Mouse (Mus musculus) granulocyte monocyte progenitor cell, adult 5-6 weeks (primary cell): ENCODE results near the gene Bzw1. TPM values are rescaled to one million over a fixed set of nuclear protein-coding genes. Genes with fewer than 3 reads are reported as not detected.

Source experiments
- ATAC-seq: replicated peaks from 2 replicates; pipeline ENCODE4 v1.8.0; 2016; ENCODE audit warnings: mild to moderate bottlenecking, moderate TSS enrichment, inconsistent platforms; ENCODE audit not compliant: poor library complexity, severe bottlenecking
- total RNA-seq, 2 experiments: library from RNA; stranded (forward) in 1 of 2; stranded (reverse) in 1 of 2; fragments of 200-712, 200-1000 nt in 1 of 2; fragments of >200 nt in 1 of 2; fragmentation: Nextera tagmentation in 1 of 2; gene quantifications; 2 replicates each; pipeline ENCODE4 v1.2.3; 2014 to 2017

The Bzw1 gene
- total RNA-seq, 2 experiments from 2014 or later: 149 to 190 TPM

DNA sequence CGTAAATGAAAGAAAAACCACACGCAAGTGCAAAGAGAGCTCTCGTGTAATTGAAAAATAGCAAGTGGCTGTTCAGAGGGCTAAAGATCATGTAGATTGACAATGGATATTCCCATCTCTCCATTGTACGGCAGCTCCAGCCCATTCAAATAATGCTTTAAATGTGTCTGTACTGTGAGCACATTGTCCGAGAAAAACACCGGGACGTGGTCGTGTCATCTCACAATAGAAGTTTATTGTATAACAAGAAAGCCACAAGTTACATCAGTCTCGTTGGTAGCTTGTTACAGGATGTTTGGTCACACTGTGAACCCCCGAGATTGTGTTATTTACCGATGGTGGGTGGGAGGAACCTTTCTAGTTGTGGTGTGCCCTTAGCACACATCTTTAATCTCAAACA, 53.2 kb downstream of the Bzw1 start:
- ATAC-seq: peak; percentile 40

DNA sequence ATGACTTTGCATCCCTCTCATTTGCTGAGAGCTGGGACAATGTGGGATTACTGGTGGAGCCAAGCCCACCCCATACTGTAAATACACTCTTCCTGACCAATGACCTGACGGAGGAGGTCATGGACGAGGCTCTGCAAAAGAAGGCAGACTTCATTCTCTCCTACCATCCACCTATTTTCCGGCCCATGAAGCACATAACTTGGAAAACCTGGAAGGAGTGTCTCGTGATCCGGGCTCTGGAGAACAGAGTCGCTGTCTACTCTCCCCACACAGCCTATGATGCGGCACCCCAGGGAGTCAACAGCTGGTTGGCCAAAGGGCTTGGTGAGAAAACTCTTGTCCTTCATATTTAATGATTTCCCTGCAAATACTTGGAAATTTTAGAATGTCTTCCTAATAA, 55.1 kb downstream of the Bzw1 start:
- ATAC-seq: no peak

DNA sequence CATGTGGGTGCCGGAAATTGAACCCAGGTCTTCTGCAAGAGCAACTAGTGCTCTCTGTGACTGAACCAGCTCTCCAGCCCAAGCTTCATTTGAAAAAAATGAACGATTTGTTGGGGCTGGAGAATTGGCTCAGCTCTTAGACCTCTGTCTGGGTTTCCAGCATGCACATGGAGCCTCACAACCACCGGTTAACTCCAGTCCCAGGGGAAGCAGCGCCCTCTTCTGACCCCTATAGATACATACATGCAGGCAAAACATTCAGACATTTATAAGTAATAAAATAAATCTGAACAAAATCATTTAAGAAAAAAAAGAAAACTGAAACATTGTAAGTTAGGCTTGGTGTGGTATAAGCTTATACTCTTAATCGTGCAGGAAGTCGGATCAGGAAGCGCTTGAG, 55.7 kb downstream of the Bzw1 start:
- no peak for ATAC-seq

DNA sequence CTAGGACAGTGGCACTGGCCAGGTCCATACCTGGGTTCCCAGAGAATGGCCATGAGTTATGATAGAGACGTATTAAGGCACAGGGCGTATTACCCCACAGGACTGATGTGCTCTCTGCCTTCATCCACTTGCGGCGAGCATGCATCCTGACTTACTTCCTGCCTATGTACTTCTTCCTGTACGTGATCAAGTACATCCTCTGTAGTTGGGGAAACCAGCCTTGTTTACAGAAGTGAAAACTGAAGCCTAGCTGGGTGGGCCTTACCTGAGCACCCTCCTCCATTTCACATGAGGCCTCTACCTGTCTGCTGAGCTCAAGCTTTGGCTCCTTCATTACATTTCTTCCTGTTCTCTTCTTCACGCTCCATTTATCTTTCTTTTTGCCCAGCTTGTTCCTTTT, 61.6 kb downstream of the Bzw1 start:
- ATAC-seq: no peak; the same call in 1 of the 2 replicates

Other genes with a start within 250 kb of the Bzw1 start
- not detected in 2 replicates for gene Aox4, start 182.5 kb upstream of the Bzw1 start, total RNA-seq (2014; fragmentation: Nextera tagmentation)
- gene Aox4, start 182.5 kb upstream of the Bzw1 start, total RNA-seq (2017): not detected in 2 replicates
- 0.28 TPM in 1 of 2 replicates, not detected in the other for gene Aox2, start 114.6 kb upstream of the Bzw1 start, total RNA-seq (2014; fragmentation: Nextera tagmentation)
- 0.30 TPM in 1 of 2 replicates, not detected in the other for gene Aox2, start 114.6 kb upstream of the Bzw1 start, total RNA-seq (2017)
- 227 and 268 TPM in 2 replicates for gene Clk1, start 31.2 kb downstream of the Bzw1 start, total RNA-seq (2014; fragmentation: Nextera tagmentation)
- 362 and 373 TPM in 2 replicates for gene Clk1, start 31.2 kb downstream of the Bzw1 start, total RNA-seq (2017)
- gene Nif3l1, start 52.3 kb downstream of the Bzw1 start, total RNA-seq (2014; fragmentation: Nextera tagmentation): 17.0 and 28.4 TPM in 2 replicates
- 36.9 and 48.7 TPM in 2 replicates for gene Nif3l1, start 52.3 kb downstream of the Bzw1 start, total RNA-seq (2017)
- gene Ppil3, start 52.6 kb downstream of the Bzw1 start, total RNA-seq (2014; fragmentation: Nextera tagmentation): 53.0 and 77.8 TPM in 2 replicates
- gene Ppil3, start 52.6 kb downstream of the Bzw1 start, total RNA-seq (2017): 87.0 and 141 TPM in 2 replicates
- gene Orc2, start 112.2 kb downstream of the Bzw1 start, total RNA-seq (2014; fragmentation: Nextera tagmentation): 30.3 and 35.4 TPM in 2 replicates
- 71.1 and 79.5 TPM in 2 replicates for gene Orc2, start 112.2 kb downstream of the Bzw1 start, total RNA-seq (2017)
- 14.9 and 25.2 TPM in 2 replicates for gene Fam126b, start 193.4 kb downstream of the Bzw1 start, total RNA-seq (2014; fragmentation: Nextera tagmentation)
- gene Fam126b, start 193.4 kb downstream of the Bzw1 start, total RNA-seq (2017): 14.6 and 20.2 TPM in 2 replicates
- 120 and 177 TPM in 2 replicates for gene Ndufb3, start 193.5 kb downstream of the Bzw1 start, total RNA-seq (2014; fragmentation: Nextera tagmentation)
- gene Ndufb3, start 193.5 kb downstream of the Bzw1 start, total RNA-seq (2017): 62.3 and 124 TPM in 2 replicates